Mouse (Mus musculus) Muller cell, postnatal 12 days (primary cell): ENCODE measurements at regions not wholly inside any gene's neighbourhood (a gene's known extent, or its start where the extent isn't known, plus 50 kb on each side); places are given as distances from the start of the nearest gene placed in this dataset.
"Not testable (repeated sequence)": the region's sequence is repeated elsewhere in the genome, so short reads cannot be mapped to it uniquely, and the experiment has no call there.

Source experiments
- DNase-seq: peaks from one replicate; pipeline ENCODE4 v3.0.0-alpha.2; 2015; ENCODE audit errors: inconsistent ontology term

DNA sequence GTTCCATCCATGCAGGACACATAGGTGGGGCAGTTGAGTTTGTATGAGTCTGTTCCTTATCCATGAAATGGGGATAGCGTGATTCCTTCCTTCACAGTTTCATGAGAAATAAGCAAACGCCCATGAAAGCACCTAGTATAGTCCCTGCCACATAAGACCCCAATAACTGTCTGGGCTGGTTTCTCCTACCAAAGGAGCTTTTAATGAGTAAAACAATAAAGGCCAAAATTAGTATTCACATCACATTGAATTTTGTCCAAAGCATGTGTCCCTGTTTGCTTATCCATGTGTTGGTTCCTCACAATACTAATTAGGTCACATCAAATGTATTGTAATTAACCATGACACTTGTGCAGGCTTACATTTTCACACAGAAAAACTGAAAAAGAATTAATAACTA lies 221.3 kb downstream of the Prdm13 start:
- peak; percentile 14 for DNase-seq

DNA sequence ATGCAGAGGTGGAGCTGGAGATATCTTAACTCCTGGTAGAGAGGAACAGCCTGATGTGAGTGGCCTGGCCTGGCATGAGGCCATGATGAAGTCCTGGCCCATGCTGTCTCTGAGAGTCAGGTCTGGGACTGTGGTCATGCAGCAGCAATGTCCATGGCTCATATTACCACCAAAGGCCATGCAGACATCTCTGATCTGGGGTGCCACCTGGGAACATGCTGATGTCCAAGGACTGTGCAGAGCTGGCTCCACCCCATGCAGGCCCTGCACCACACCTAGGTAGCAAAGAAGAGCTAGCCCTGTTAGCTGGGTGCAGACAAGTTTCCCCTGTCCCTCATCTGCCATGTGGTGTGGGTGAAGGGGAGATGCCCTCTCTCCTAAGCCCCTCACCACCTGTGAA lies 244.5 kb downstream of the Prdm13 start:
- DNase-seq, result no peak

DNA sequence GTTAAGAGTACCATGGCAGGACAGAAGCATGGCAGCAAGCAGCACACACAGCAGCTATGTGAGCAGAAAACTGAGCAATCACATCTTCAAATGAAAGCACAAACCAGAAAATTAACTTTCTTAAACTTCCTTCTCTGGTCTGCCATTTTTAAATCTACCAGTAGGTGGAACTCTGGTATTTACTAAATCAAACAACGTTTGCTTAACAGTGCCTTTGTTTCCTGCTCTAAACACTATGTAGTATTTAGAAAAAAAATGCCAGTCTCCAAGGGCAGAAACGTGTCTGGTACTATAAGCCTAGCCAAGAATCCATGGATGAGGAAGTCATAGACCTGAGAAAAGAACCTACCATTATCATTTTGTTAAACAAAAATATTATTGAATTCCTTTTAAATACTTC lies 249.1 kb downstream of the Prdm13 start:
- DNase-seq, result no peak

DNA sequence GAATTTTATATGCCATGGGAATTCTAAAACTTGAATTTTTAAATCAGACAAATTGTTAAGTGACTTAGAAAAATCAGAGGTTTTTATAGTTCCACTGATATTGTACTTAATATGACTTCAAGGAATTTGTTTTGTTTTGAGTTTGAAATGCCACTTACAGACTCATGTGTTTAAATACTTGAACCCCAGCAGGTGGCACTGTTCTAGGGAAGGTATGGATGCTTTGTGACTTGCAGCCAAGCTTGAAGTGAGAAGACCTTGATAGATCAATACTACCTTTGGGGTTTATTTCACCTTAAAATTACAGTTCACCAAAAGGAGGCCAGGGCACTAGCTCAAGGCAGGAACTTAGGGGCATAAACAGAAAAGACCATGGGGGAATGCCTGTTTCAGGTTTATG lies 277.9 kb downstream of the Prdm13 start:
- no peak for DNase-seq

DNA sequence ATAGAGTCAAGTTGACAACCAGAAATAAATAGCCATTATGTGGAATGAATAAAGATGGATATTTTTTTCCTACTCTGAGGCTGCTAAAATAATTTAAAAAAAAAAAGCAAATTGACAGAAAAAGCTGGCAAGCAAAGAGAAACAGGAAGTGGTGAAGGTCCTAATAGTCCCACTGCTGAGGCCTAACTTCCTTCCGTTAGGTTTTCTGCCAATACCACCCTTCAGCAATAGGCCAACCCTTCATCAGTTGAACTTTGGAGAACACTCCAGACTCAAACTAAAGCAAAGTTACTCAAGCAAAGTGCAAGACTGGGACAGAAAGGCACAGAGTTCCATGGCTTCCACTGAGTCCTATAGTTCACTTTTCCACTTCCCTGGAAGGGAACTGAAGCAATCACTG lies 316.4 kb downstream of the Prdm13 start:
- DNase-seq, result no peak

DNA sequence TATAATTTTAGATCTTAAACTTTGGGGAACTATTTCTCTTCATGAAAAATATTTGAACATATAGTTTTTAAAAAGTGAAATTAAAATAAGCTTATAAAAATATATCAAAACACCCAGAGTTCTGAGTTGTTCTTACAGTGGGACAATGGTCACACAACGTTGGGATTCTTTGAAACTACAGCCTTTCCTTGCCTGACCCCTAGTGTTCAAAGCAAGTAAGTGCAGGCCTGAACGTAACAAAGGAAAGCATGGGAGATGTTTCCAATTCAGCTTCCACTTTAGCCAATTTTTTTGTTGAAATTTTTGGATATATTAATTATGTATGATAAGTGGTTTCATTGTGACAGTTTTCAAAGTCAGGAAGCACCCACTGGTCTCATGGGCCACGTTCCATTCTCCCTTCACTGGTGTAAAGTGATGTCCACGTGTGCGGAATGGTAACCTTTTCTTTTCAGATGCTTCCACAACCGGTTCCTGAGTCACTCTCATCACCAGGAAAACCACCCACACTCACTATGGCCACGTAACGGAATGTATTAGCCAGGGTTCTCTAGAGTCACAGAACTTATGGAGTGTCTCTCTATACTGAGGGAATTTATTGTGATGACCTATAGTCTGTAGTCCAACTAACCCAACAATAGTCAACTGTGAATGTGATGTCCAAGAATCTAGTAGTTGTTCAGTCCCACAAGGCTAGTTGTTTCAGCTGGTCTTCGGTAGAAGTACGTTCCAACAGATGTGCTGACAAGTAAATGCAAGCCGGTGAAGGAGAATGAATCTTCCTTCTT lies 317.3 kb downstream of the Prdm13 start:
- peak; percentile 4 for DNase-seq

DNA sequence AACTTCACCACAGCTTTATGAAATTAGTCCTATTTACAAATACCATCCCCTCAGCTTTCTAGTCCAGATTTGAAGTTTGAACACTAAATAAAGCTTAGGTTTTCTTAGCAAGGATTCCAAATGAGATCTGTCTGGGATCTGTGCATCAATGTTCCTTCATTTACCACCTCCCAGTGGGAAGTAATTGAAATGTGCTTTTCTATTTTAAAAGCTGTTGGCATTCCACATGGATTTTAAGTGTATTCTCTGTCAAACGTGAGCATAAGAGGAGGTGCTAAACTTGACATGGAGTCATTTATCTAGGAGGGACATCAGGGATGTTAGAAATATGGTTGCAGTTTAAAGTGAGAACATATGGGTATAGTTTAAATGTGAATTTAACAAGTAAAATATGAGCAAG lies 364.0 kb downstream of the Prdm13 start:
- DNase-seq, result no peak

DNA sequence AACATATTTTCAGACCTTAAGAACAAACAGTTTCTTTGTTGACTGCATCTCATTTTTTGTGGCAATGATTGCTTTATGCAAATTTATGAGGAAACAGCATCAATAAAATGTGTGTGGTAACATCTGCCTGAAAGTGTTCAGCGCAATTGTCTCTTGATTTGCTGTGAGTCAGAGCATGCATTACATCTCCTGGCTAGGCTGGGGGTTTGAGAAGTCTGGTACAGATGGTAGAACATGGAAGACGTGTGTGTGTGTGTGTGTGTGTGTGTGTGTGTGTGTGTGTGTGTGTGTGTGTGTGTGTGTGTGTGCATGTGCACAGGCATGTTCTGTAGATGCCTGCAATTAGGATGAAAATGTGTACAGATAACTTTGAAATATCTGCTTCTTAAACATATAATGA lies 376.5 kb downstream of the Prdm13 start:
- DNase-seq, result not testable (repeated sequence)

DNA sequence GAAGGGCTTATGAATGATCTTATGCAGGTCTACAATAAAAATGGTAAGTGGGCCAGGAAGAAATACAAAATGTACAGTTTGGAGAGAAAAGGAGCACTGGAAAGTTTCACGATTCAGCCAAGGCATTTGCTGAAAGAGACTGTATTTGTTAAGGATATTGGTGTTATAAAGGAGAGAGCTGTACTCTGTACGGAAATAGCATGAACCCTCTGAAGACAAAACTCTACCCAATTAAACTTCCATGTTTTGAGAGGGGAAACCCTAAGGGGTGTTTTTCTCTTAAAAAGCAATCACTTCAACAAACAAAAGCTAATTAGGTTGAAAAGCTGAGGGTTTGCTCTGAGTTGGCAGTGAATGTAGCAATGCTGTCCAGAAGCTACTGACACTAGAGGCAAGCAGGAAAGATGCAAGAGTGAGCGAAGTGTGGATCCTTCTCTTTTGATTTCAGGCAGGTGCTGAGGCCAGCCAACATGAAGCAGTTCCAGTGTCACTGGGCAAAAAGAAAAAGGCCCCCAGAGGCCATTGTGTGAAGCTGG lies 378.2 kb downstream of the Prdm13 start:
- no peak for DNase-seq

DNA sequence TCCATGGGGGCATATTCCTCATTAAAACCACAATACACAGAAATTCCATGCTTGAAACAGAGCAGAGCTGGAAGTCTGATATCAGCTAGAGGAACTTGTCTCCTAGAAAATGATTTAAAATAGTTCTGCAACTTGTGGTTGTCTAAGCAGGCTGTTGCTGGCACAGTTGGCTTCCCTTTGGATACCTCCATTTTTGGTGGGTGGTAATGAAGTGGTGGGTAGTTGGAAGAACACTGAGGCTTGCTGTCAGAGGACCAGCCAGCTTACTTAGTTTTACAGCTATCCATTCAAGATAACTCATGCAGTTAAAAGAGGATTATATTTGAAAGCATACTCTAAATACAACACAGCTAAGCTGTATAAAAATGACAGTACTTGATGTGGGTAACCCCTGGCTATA lies 385.6 kb downstream of the Prdm13 start:
- no peak for DNase-seq

DNA sequence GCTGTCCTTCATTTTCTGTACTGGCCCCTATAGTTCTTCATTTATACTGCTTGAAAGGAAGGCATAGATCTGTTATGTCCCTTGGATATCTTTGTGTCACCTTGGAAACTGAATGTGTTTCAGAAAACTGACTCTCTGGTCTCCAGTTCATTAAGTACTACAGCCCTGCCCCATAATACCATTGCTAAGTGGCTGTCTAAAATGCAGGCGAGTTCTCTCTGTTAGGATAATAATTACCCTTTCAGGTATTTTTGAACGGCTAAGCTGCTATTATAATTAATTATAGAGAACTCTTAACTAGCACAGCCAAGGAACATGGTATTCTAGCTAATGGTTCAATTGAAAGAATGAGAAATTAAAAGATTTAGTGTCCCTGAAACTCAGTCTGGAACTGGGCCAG lies 418.5 kb downstream of the Prdm13 start:
- DNase-seq, result no peak

DNA sequence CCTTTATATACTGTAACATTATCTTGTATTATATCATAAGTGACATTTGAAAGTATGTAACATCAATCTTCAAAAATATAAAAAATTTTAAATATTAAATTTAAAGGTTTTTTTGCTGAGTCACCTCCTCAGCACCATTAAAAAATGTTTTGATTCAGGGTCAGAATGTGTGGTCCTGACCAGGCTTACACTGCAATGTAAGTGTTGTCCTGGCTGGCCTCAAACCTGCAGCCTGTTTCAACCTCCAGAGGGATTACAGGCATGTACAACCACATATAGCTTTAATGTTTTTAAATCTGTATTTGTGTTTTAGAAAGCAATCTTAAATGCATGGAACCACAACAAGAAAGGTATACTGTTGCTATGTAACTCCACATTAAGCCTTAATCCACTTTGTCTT lies 418.9 kb downstream of the Prdm13 start:
- no peak for DNase-seq

DNA sequence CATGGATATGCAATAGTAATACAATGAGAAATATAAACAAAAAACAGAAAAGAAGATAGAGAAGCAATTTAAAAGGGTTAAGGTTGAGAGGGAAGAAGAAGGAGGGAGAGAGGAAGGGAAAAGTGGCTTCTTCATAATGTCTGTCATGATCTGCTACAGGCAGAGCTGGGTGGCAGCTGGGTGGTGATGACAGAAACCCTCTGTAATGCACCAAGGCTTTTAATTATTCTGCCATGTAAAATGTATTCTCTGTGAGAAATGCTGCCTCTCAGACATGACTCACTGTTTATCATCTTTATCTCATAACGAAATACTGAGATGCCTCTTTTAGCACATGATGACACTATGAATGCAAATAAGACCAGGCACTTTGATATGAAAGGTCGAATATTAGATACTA lies 435.4 kb downstream of the Prdm13 start:
- no peak for DNase-seq

DNA sequence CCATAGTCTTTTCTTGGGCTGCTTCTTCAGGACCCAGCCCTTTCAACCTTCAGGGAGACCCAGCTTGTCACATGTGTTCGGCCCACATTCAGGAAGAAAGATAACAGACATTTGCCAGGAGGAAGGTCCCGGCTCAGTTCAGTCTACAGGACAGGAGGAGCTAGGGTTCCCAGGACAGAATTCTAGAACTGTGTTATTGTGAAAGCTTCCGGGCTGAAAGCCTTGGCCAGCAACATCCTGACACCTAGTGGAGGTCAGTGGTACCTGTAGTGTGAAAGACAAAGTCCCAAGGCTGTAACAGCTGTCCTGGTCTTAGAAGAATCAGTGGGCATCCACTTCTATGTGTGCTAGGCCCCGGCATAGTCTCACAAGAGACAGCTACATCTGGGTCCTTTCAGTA lies 463.1 kb downstream of the Prdm13 start:
- peak; percentile 24 for DNase-seq

DNA sequence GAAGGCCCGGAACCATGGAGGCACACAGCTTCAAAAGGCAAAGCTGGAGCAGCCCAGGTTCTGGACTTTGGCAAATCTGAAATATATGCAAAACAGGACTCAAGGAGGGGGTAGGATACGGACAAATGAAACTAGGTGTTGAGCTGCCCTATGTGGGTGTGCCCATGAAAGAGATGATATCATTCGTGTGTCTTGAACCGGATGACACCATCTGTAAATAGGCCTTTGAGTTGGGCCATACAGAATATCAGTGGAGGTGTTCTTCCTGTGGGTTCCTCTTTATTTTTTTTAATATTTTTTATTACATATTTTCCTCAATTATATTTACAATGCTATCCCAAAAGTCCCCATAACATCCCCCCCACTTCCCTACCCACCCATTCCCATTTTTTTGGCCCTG lies 478.1 kb downstream of the Prdm13 start:
- DNase-seq, result no peak

DNA sequence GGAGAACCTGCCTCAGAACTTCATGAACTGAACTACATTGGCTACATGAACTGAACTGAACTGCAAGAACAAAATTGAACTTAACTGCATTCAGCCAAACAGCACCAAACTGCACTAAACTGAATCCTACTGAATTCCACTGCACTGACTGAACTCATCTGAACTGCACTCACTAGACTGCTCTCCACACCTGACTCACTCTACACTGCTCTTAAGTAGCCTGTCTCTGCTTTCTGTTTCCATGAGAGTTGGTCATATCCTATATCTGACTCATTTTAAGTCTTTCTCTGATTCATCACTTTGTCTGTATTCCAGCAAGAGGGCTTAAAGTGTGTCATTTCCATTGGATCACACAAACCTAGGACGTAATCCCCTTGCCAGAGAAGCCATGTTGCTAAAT lies 490.1 kb downstream of the Prdm13 start:
- no peak for DNase-seq

DNA sequence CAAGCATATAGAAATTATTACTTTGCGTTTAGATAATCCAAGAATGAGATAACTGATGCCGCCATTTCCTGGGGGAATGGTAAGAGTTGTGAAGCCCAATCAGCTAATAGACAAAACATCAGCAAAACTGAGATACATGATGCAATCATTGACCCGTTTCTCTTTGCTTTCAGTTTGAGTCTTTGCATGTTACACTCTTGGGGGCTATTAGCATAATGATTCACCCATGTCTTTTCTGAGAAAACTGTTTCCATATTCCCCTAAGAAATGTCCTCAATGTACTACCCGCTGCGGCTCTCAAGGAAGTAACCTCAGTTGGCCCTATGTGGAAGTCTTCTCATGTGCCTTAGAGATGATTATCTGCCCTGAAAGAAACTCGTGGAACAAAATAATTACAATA lies 512.0 kb downstream of the Prdm13 start:
- no peak for DNase-seq

DNA sequence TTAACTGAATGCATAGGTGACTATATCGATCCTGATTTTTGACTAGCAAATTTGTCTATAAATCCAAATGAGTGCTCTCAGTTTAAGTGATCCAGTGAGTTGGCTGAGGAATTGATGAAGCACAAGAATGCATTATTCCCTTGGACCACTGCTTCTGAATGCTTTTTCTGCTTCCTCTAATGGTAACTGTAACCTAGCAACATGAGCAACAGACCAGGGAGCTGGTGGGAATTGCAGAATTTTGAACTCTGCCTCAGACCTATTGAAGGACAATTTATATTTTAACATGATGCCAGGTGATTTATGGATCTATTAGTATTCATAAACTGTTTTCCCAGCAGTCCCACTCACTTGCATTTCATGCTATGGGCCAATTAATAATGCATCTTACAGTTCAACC lies 512.7 kb downstream of the Prdm13 start:
- DNase-seq, result no peak

DNA sequence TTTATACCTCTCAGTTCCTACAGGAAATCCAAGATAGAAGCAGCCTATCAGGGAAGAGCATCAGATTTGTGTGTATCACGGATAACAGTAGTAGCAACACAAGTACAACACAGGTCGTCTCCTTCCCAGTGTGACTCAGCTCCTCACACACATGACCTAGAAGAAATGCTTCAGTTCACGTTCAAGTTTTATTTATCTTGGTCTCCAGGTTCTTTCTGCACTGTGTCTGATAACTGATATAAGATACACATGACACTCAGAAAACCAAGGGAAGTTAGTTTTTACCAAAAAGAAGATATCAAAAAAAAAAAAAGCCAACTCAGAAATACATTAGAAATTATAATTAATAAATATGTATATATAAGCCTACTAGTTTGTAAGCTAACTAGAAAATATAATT lies 515.0 kb downstream of the Prdm13 start:
- no peak for DNase-seq

DNA sequence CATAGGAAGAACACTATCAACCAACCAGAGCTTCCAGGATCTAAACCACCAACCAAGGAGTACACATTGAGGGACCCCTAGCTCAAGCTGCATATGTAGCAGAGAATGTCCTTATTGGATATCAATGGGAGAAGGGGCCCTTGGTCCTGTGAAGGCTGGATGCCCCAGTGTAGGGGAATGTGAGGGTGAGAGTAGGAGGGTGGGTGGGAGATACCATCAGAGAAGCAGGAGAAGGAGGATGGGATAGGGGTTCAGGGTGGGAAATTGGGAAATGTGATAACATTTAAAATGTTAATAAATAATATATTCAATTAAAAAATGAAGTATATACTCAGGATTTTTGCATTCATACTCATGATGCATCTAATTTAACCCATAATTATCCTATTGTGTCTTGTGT lies 523.6 kb downstream of the Prdm13 start:
- DNase-seq, result no peak

DNA sequence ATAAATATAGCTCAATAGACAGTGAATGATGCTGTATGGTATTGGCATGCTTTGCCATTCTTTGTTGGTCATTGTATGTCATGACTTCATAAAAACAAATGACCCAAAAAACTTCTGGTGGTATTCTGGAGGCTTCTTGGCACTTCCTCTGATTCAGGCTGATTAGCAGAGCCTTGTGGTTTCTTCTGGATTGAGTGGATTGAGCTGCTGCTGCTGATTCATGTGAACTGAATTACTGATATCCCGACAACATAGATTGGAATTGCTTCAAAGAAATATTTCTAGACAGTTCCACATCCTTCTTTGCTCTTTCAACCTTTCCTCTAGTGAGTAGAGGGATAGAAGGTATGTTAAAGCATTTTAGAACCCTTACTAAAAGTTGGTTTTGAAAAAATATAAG lies 559.9 kb downstream of the Prdm13 start:
- no peak for DNase-seq

DNA sequence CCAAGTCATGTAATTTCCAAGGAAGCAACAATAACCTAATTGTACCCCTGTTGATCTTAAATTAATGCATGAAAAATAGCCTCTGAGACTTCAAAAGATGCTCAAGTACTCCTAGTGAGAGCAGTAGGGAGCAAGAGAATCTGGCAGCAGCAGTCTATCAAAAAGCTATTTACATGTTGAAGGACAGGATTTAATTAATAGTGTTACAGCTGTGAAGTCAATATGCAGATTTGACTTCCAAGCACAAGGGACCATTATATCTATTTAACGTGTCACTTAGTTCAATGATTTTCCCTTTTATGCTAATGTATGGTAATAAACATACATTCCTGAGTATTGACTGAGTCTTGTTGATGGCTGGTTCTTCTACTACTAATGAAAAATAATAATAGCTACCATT lies 590.0 kb downstream of the Prdm13 start:
- DNase-seq, result no peak

DNA sequence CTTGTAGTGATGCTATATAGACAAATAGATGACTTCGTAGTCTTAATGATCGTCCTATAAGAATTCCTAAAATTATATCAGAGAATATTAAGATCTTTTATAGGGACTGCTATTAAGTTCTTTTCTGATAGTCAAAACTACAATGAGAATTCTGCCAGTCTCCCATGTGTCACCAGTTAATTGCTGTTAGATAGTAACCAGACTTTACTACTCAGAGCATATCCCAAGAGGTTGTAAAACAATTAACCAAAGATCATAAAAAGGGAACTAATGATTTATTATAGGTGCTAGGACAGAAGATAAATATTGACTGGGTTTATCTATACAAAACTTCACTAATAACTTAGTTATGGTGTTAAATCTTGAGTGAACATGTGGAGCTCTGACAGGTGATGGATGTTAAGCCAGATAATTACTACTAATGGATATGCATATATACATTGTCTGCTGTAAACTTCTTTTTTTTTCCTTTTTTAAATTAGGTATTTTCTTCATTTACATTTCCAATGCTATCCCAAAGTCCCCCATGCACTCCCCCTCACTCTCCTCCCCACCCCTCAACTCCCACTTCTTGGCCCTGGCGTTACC lies 615.5 kb downstream of the Prdm13 start:
- no peak for DNase-seq
